Mouse (Mus musculus): Measurements from ENCODE around the gene Hist1h2ah.

GRCm38 (mm10) chr13:22033741-22034442, 1.5 kb downstream of the Hist1h2ah start:
- TF ChIP-seq CTCF (IDR thresholded peaks at IDR 0.05; ENCODE audit: borderline replicate concordance, insufficient read depth, low read depth, low read length) (no peak), POLR2A (IDR thresholded peaks at IDR 0.05; ENCODE audit: borderline replicate concordance, insufficient read depth, low read length) (no peak)

All from cerebellum, adult 2 months (tissue).